Mouse (Mus musculus): ENCODE measurements around the gene Galnt17. TPM values are rescaled to one million over a fixed set of nuclear protein-coding genes. Genes with fewer than 3 reads are reported as not detected.

Gene Galnt17
- polyA plus RNA-seq, 1 experiment from 2014 or later: 1.1 TPM

GRCm38 (mm10) chr5:131048505-131048904 lies 259.8 kb downstream of the Galnt17 start:
- no peak overlapping the region for H3K4me3 ChIP-seq (ENCODE audit: low read depth, low read length)
- no peak for DNase-seq (ENCODE audit: low spot score)

GRCm38 (mm10) chr5:131043130-131043529 lies 265.2 kb downstream of the Galnt17 start:
- Histone ChIP-seq H3K4me2 (ENCODE audit: low read depth, low read length, severe bottlenecking) (no peak overlapping the region), H3K9ac (ENCODE audit: low read length) (no peak overlapping the region), H3K9me3 (ENCODE audit: control insufficient read depth, low read length) (no peaks in the 10 kb centered on the region), H3K4me3 (ENCODE audit: low read depth, low read length) (no peak overlapping the region), H3K27me3 (ENCODE audit: control insufficient read depth, insufficient read depth, low read length) (no peaks in the 10 kb centered on the region), H3K4me1 (replicated peaks; ENCODE audit: control insufficient read depth, insufficient read depth, low read length) (no peaks in the 10 kb centered on the region), H3K27ac (ENCODE audit: low read depth, low read length) (no peak overlapping the region), H3K36me3 (ENCODE audit: control insufficient read depth, insufficient read depth, low read length) (no peaks in the 10 kb centered on the region)
- ATAC-seq (replicated peaks; ENCODE audit: low FRiP score) (no peak), DNase-seq (ENCODE audit: low spot score) (no peak)

More at GRCm38 (mm10) chr5:131048505-131048904, 259.8 kb downstream of the Galnt17 start:
- Histone ChIP-seq H3K9me3 (ENCODE audit: control insufficient read depth, low read length) (no peaks in the 10 kb centered on the region), H3K27me3 (ENCODE audit: control insufficient read depth, insufficient read depth, low read length) (no peaks in the 10 kb centered on the region), H3K4me2 (ENCODE audit: low read depth, low read length, severe bottlenecking) (no peak overlapping the region), H3K9ac (ENCODE audit: low read length) (no peak overlapping the region), H3K4me1 (replicated peaks; ENCODE audit: control insufficient read depth, insufficient read depth, low read length) (no peaks in the 10 kb centered on the region), H3K27ac (ENCODE audit: low read depth, low read length) (no peak overlapping the region), H3K36me3 (ENCODE audit: control insufficient read depth, insufficient read depth, low read length) (no peaks in the 10 kb centered on the region)
- 17% methylated on average over 4 of the region's 4 CpGs for WGBS
- no peak for ATAC-seq (replicated peaks; ENCODE audit: low FRiP score)

GRCm38 (mm10) chr5:131040441-131040840 lies 267.9 kb downstream of the Galnt17 start:
- no peaks in the 10 kb centered on the region for H3K27me3 ChIP-seq (ENCODE audit: control insufficient read depth, insufficient read depth, low read length)
- H3K4me3 ChIP-seq (ENCODE audit: low read depth, low read length): no peak overlapping the region
- H3K4me1 ChIP-seq (replicated peaks; ENCODE audit: control insufficient read depth, insufficient read depth, low read length): no peaks in the 10 kb centered on the region
- no peak for DNase-seq (ENCODE audit: low spot score)
- ATAC-seq (replicated peaks; ENCODE audit: low FRiP score): no peak
- H3K4me2 ChIP-seq (ENCODE audit: low read depth, low read length, severe bottlenecking): no peak overlapping the region
- 83% methylated on average over 2 of the region's 2 CpGs for WGBS
- no peak overlapping the region for H3K27ac ChIP-seq (ENCODE audit: low read depth, low read length)
- no peak overlapping the region for H3K9ac ChIP-seq (ENCODE audit: low read length)
- H3K9me3 ChIP-seq (ENCODE audit: control insufficient read depth, low read length): no peaks in the 10 kb centered on the region
- H3K36me3 ChIP-seq (ENCODE audit: control insufficient read depth, insufficient read depth, low read length): no peaks in the 10 kb centered on the region

GRCm38 (mm10) chr5:131039611-131040313 lies 268.5 kb downstream of the Galnt17 start:
- no peak overlapping the region for H3K4me3 ChIP-seq (ENCODE audit: low read depth, low read length)
- H3K4me1 ChIP-seq (replicated peaks; ENCODE audit: control insufficient read depth, insufficient read depth, low read length): no peaks in the 10 kb centered on the region
- no peaks in the 10 kb centered on the region for H3K36me3 ChIP-seq (ENCODE audit: control insufficient read depth, insufficient read depth, low read length)
- no peaks in the 10 kb centered on the region for H3K9me3 ChIP-seq (ENCODE audit: control insufficient read depth, low read length)
- ATAC-seq (replicated peaks; ENCODE audit: low FRiP score): no peak
- 88% methylated on average over 5 of the region's 5 CpGs for WGBS
- no peak overlapping the region for H3K27ac ChIP-seq (ENCODE audit: low read depth, low read length)
- H3K4me2 ChIP-seq (ENCODE audit: low read depth, low read length, severe bottlenecking): no peak overlapping the region
- H3K27me3 ChIP-seq (ENCODE audit: control insufficient read depth, insufficient read depth, low read length): no peaks in the 10 kb centered on the region
- no peak for DNase-seq (ENCODE audit: low spot score)
- H3K9ac ChIP-seq (ENCODE audit: low read length): no peak overlapping the region

DNA sequence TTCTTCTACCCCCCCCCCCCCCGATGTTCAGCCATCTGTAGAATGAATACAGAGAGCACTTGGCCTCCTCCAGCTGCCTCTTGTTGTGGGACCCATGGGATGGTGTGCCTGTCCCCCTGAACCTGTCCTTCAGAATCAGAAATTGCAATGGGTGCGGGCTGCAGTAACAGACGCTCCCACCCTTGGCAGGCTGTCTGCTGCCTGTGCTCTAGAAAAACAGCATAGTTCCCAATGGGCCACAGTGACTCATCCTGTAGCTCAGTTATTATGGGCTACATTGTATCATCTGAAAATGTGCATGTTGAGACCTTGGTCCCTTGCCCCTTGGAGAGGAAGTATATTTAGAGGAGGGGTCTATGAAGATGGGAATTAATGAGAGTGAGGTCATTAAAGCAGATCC lies 283.8 kb downstream of the Galnt17 start:
- no peak for ATAC-seq (replicated peaks; ENCODE audit: low FRiP score)
- no peak overlapping the region for H3K9ac ChIP-seq (ENCODE audit: low read length)
- H3K27me3 ChIP-seq (ENCODE audit: control insufficient read depth, insufficient read depth, low read length): no peaks in the 10 kb centered on the region
- no peaks in the 10 kb centered on the region; the same call in 1 of the 2 replicates for H3K4me1 ChIP-seq (replicated peaks; ENCODE audit: control insufficient read depth, insufficient read depth, low read length)
- H3K4me2 ChIP-seq (ENCODE audit: low read depth, low read length, severe bottlenecking): no peak overlapping the region
- 82% methylated on average over 3 of the region's 3 CpGs for WGBS
- H3K4me3 ChIP-seq (ENCODE audit: low read depth, low read length): no peak overlapping the region
- H3K36me3 ChIP-seq (ENCODE audit: control insufficient read depth, insufficient read depth, low read length): no peaks in the 10 kb centered on the region
- DNase-seq (ENCODE audit: low spot score): no peak
- no peak overlapping the region for H3K27ac ChIP-seq (ENCODE audit: low read depth, low read length)
- H3K9me3 ChIP-seq (ENCODE audit: control insufficient read depth, low read length): no peaks in the 10 kb centered on the region

GRCm38 (mm10) chr5:131022396-131022993 lies 285.8 kb downstream of the Galnt17 start:
- H3K4me2 ChIP-seq (ENCODE audit: low read depth, low read length, severe bottlenecking): no peak overlapping the region
- ATAC-seq (replicated peaks; ENCODE audit: low FRiP score) (no peak), DNase-seq (ENCODE audit: low spot score) (no peak)
- 80% methylated on average over 18 of the region's 18 CpGs for WGBS
- H3K9ac ChIP-seq (ENCODE audit: low read length): no peak overlapping the region
- no peaks in the 10 kb centered on the region for H3K9me3 ChIP-seq (ENCODE audit: control insufficient read depth, low read length)
- no peaks in the 10 kb centered on the region for H3K27me3 ChIP-seq (ENCODE audit: control insufficient read depth, insufficient read depth, low read length)
- peaks cover 5% of the 10 kb centered on the region; the same call in 1 of the 2 replicates for H3K4me1 ChIP-seq (replicated peaks; ENCODE audit: control insufficient read depth, insufficient read depth, low read length)
- no peak overlapping the region for H3K4me3 ChIP-seq (ENCODE audit: low read depth, low read length)
- H3K27ac ChIP-seq (ENCODE audit: low read depth, low read length): no peak overlapping the region
- no peaks in the 10 kb centered on the region for H3K36me3 ChIP-seq (ENCODE audit: control insufficient read depth, insufficient read depth, low read length)

DNA sequence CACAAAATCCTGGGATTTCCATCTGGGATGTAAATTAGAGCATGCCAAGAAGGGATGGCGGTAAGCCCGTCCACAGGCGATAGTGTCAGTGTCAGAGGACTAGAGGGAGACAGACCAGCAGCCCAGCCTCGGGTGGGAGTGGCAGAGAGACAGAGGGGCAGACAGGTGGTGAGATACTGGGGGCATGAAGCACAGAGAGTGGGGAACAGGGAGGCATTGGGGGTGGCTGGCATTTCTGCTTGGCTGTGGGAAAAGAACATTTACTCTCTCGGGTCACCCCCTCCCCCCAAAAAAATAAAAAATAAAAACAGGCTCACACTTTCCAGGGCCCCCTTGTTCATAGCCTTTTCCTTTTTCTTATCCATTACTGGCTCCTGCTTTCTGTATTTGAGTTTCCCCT lies 287.4 kb downstream of the Galnt17 start:
- Histone ChIP-seq H3K36me3 (ENCODE audit: control insufficient read depth, insufficient read depth, low read length) (no peaks in the 10 kb centered on the region), H3K4me1 (replicated peaks; ENCODE audit: control insufficient read depth, insufficient read depth, low read length) (peaks cover 5% of the 10 kb centered on the region; the same call in 1 of the 2 replicates), H3K9me3 (ENCODE audit: control insufficient read depth, low read length) (no peaks in the 10 kb centered on the region), H3K9ac (ENCODE audit: low read length) (no peak overlapping the region), H3K4me2 (ENCODE audit: low read depth, low read length, severe bottlenecking) (no peak overlapping the region), H3K27ac (ENCODE audit: low read depth, low read length) (no peak overlapping the region), H3K27me3 (ENCODE audit: control insufficient read depth, insufficient read depth, low read length) (no peaks in the 10 kb centered on the region), H3K4me3 (ENCODE audit: low read depth, low read length) (no peak overlapping the region)
- DNase-seq (ENCODE audit: low spot score) (no peak), ATAC-seq (replicated peaks; ENCODE audit: low FRiP score) (no peak)
- WGBS: 66% methylated on average over 5 of the region's 5 CpGs

DNA sequence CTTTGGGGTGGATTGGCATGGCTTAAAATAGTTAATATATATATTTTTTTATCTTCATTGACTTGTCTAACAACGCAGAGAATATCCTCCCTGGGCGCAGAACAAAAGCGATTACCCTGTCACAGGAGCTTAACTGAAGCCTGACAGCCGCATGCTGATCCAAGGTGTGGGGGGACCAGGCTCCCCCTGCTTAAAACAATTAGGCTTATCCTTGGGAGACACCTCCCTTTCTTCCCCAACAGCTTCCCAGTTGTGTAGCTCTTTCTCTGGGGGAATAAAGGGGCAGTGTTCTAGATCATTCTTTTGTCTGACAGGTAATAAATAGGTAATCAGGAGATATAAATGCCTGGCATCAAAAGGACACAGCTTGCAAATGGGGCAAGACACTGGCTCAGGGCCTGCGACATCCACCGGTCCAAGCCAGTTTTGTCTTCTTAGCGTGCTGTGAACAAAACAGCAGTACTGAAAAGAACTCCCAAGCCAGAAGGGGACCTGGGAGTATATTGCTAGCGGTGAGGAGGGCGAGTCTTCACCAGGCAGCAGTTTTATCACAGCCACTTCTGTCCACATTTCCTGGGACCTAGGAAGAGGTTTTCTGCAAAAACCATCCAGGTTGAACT lies 288.8 kb downstream of the Galnt17 start:
- Histone ChIP-seq H3K27me3 (ENCODE audit: control insufficient read depth, insufficient read depth, low read length) (no peaks in the 10 kb centered on the region), H3K9ac (ENCODE audit: low read length) (no peak overlapping the region), H3K36me3 (ENCODE audit: control insufficient read depth, insufficient read depth, low read length) (no peaks in the 10 kb centered on the region), H3K4me1 (replicated peaks; ENCODE audit: control insufficient read depth, insufficient read depth, low read length) (peaks cover 5% of the 10 kb centered on the region; the same call in 1 of the 2 replicates), H3K4me2 (ENCODE audit: low read depth, low read length, severe bottlenecking) (no peak overlapping the region), H3K4me3 (ENCODE audit: low read depth, low read length) (no peak overlapping the region), H3K9me3 (ENCODE audit: control insufficient read depth, low read length) (no peaks in the 10 kb centered on the region), H3K27ac (ENCODE audit: low read depth, low read length) (no peak overlapping the region; the same call in 1 of the 2 replicates)
- WGBS: 16% methylated on average over 9 of the region's 9 CpGs
- DNase-seq (ENCODE audit: low spot score): no peak
- ATAC-seq (replicated peaks; ENCODE audit: low FRiP score): no peak

Data from forebrain, embryonic 11.5 days (tissue).